Mouse (Mus musculus): ENCODE measurements at regions not wholly inside any gene's neighbourhood (a gene's known extent, or its start where the extent isn't known, plus 50 kb on each side); places are given as distances from the start of the nearest gene placed in this dataset.

DNA sequence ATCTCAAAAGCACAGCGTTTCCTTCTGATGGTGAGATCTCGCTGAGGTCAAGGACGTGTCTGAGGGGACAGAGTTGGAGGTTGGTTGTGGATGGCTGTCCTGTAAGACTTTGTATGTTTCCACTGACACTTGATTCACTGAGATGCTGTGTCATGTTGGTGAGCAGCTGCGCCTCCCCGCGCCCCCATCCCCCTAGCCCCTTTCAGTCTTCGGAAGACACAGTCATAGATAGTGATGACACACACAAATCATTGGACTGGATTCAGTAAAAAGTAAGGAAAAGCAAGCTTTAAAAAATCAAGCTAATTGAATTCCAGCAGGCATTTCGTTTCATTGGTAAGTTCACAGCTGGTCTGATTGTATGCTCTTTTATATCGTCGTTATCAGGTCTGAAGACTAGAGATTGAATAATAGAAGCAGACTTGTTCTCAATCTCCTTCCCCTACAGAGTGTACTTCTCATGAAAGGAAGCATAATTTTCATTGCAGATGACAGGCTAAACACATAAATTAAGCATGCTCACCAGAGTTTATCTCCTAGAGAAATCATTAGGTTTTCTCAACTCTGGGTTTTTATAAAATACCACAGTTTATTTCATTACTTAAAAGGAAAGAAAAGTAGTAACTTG lies 472.9 kb downstream of the Fgf9 start:
- no peak overlapping the region for H3K4me3 ChIP-seq (ENCODE audit: extremely low read depth, insufficient read depth, insufficient read length)
- no peaks in the 10 kb centered on the region for H3K4me1 ChIP-seq (ENCODE audit: control insufficient read depth, insufficient read depth, insufficient read length)
- no peak for DNase-seq (ENCODE audit: low read depth in 1 of 2, low spot score in 2 of 2)
- TF ChIP-seq CTCF (IDR thresholded peaks at IDR 0.05; ENCODE audit: extremely low read depth, insufficient read depth, insufficient read length, insufficient replicate concordance) (no peak), POLR2A (IDR thresholded peaks at IDR 0.05; ENCODE audit: low read depth, low read length) (no peak)
- H3K36me3 ChIP-seq (ENCODE audit: control insufficient read depth, insufficient read depth, low read length), result no peaks in the 10 kb centered on the region
- H3K27me3 ChIP-seq (ENCODE audit: control insufficient read depth, insufficient read depth, low read length), result no peaks in the 10 kb centered on the region
- WGBS, result 88% methylated on average over 10 of the region's 10 CpGs
- H3K27ac ChIP-seq (ENCODE audit: insufficient read depth, low read length), result no peak overlapping the region

DNA sequence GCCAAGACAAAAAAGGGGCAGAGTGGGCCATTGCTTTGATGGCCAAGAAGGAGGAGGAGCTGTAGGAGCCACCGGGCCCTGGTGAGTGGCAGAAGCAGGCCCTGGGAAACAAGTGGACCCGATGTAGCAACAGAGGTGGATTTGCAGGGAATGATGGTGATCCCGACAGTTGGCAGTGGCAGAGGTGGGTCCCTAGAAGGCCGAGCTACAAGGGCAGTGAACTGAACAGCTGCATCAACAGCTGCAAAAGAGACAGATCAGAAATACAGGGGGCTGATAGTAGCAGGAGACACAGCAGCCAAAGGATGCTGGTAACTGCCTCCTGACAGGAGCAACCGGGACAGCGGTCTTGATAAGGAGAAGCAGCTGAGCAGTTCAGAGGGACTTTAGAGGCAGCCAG lies 467.8 kb downstream of the Fgf9 start:
- H3K4me3 ChIP-seq (ENCODE audit: extremely low read depth, insufficient read depth, insufficient read length), result no peak overlapping the region
- H3K27ac ChIP-seq (ENCODE audit: insufficient read depth, low read length), result no peak overlapping the region
- H3K27me3 ChIP-seq (ENCODE audit: control insufficient read depth, insufficient read depth, low read length), result no peaks in the 10 kb centered on the region
- no peaks in the 10 kb centered on the region for H3K4me1 ChIP-seq (ENCODE audit: control insufficient read depth, insufficient read depth, insufficient read length)
- H3K36me3 ChIP-seq (ENCODE audit: control insufficient read depth, insufficient read depth, low read length), result no peaks in the 10 kb centered on the region
- DNase-seq (ENCODE audit: low read depth in 1 of 2, low spot score in 2 of 2), result no peak
- TF ChIP-seq CTCF (IDR thresholded peaks at IDR 0.05; ENCODE audit: extremely low read depth, insufficient read depth, insufficient read length, insufficient replicate concordance), result no peak
- TF ChIP-seq POLR2A (IDR thresholded peaks at IDR 0.05; ENCODE audit: low read depth, low read length), result no peak
- 84% methylated on average over 6 of the region's 6 CpGs for WGBS

DNA sequence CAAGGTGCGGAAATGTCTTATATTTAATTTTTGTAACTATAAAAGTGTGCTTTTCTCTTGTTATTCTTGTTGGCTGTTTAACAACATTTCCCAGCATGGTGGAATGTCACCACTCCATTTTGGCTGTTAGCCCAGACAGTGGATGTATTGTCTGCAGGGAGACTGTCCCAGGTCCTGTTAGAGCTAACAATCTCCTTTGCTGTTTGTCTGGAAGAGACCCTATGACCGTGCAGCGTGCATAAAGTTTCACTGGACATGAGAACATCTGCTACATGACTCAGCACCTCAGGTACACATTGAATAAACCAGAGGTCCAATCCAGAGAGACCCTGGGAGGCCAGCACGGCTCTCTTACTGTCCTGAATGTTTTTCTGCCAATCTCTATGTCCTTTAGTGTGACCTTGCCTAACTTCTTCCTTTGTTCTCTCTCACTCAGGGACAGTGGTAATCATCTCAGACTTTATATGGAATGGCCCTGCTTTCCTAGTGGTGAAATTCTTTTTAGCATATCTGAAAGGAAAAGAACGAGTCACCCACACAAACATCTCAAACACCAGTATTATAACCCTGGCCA lies 450.7 kb downstream of the Fgf9 start:
- TF ChIP-seq POLR2A (IDR thresholded peaks at IDR 0.05; ENCODE audit: low read depth, low read length) (no peak), CTCF (IDR thresholded peaks at IDR 0.05; ENCODE audit: extremely low read depth, insufficient read depth, insufficient read length, insufficient replicate concordance) (no peak)
- no peaks in the 10 kb centered on the region for H3K27me3 ChIP-seq (ENCODE audit: control insufficient read depth, insufficient read depth, low read length)
- no peaks in the 10 kb centered on the region for H3K36me3 ChIP-seq (ENCODE audit: control insufficient read depth, insufficient read depth, low read length)
- 72% methylated on average over 5 of the region's 5 CpGs for WGBS
- no peaks in the 10 kb centered on the region for H3K4me1 ChIP-seq (ENCODE audit: control insufficient read depth, insufficient read depth, insufficient read length)
- no peak for DNase-seq (ENCODE audit: low read depth in 1 of 2, low spot score in 2 of 2)
- no peak overlapping the region for H3K4me3 ChIP-seq (ENCODE audit: extremely low read depth, insufficient read depth, insufficient read length)
- H3K27ac ChIP-seq (ENCODE audit: insufficient read depth, low read length), result no peak overlapping the region

DNA sequence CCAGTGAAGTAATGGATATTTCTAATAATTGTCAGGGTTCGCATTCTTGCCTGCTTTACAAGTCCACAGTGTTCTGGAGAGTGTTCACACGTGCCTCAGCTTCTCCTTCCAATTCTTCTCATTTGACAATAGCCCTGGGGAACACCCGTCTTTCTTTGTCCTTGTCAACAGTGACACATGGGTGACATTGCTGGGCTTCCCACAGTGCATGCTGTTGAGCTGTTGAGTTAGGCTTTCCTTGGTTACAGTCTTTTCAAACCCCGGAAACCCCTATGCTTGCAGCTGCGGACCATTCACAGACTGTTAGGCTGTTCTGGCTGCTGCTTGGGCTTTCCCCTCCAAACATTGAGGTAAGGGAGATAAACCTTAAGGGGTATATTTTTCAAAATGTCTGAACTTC lies 450.0 kb downstream of the Fgf9 start:
- WGBS, result 79% methylated on average over 5 of the region's 5 CpGs
- no peaks in the 10 kb centered on the region for H3K36me3 ChIP-seq (ENCODE audit: control insufficient read depth, insufficient read depth, low read length)
- no peak overlapping the region for H3K4me3 ChIP-seq (ENCODE audit: extremely low read depth, insufficient read depth, insufficient read length)
- no peak overlapping the region for H3K27ac ChIP-seq (ENCODE audit: insufficient read depth, low read length)
- TF ChIP-seq CTCF (IDR thresholded peaks at IDR 0.05; ENCODE audit: extremely low read depth, insufficient read depth, insufficient read length, insufficient replicate concordance), result no peak
- TF ChIP-seq POLR2A (IDR thresholded peaks at IDR 0.05; ENCODE audit: low read depth, low read length), result no peak
- H3K27me3 ChIP-seq (ENCODE audit: control insufficient read depth, insufficient read depth, low read length), result no peaks in the 10 kb centered on the region
- no peaks in the 10 kb centered on the region for H3K4me1 ChIP-seq (ENCODE audit: control insufficient read depth, insufficient read depth, insufficient read length)
- no peak for DNase-seq (ENCODE audit: low read depth in 1 of 2, low spot score in 2 of 2)

DNA sequence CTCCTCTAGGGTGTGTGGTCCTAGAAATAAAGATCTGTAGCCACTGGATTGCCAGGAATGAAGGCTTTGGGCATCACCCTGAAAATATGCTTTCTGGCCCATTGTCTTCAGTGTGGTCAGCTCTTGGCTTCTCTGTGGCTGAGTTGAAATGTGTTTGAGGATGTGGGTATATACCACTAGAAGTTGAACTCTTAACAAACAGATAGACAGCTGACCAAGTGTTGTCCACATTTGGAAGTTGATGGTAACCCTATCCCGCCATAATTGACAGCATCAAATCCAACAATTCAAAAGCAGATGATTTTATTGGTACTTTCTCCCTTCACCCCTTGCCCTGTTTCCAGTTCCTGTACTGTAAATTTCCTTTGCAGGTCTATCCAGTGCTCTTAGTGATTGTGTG lies 448.7 kb downstream of the Fgf9 start:
- Histone ChIP-seq H3K27ac (ENCODE audit: insufficient read depth, low read length) (no peak overlapping the region), H3K27me3 (ENCODE audit: control insufficient read depth, insufficient read depth, low read length) (no peaks in the 10 kb centered on the region), H3K4me3 (ENCODE audit: extremely low read depth, insufficient read depth, insufficient read length) (no peak overlapping the region), H3K4me1 (ENCODE audit: control insufficient read depth, insufficient read depth, insufficient read length) (no peaks in the 10 kb centered on the region), H3K36me3 (ENCODE audit: control insufficient read depth, insufficient read depth, low read length) (no peaks in the 10 kb centered on the region)
- WGBS, result 78% methylated on average over 1 of the region's 1 CpGs
- TF ChIP-seq CTCF (IDR thresholded peaks at IDR 0.05; ENCODE audit: extremely low read depth, insufficient read depth, insufficient read length, insufficient replicate concordance) (no peak), POLR2A (IDR thresholded peaks at IDR 0.05; ENCODE audit: low read depth, low read length) (no peak)
- no peak for DNase-seq (ENCODE audit: low read depth in 1 of 2, low spot score in 2 of 2)

DNA sequence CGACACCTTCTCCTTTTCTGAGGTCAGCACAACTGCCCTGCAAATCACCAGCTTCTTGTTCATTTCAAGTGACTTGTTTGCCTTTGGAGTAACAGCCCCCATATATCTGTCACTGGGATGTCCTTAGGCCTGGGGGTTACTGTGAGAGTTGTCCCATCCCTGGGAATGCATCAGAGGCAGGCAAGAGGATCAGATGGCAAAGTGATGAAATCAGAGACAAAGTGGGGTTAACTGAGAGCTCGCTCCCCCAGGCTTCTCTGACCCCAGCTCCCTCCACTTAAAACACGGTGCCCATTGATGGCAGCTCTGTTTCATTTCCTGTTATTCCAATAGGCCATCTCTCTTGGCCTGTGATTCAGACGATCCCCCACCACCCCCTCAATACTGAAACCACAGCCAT lies 446.2 kb downstream of the Fgf9 start:
- H3K4me3 ChIP-seq (ENCODE audit: extremely low read depth, insufficient read depth, insufficient read length), result no peak overlapping the region
- DNase-seq (ENCODE audit: low read depth in 1 of 2, low spot score in 2 of 2), result no peak
- H3K27me3 ChIP-seq (ENCODE audit: control insufficient read depth, insufficient read depth, low read length), result no peaks in the 10 kb centered on the region
- 43% methylated on average over 4 of the region's 4 CpGs for WGBS
- no peaks in the 10 kb centered on the region for H3K4me1 ChIP-seq (ENCODE audit: control insufficient read depth, insufficient read depth, insufficient read length)
- no peak overlapping the region for H3K27ac ChIP-seq (ENCODE audit: insufficient read depth, low read length)
- TF ChIP-seq POLR2A (IDR thresholded peaks at IDR 0.05; ENCODE audit: low read depth, low read length) (no peak), CTCF (IDR thresholded peaks at IDR 0.05; ENCODE audit: extremely low read depth, insufficient read depth, insufficient read length, insufficient replicate concordance) (no peak)
- H3K36me3 ChIP-seq (ENCODE audit: control insufficient read depth, insufficient read depth, low read length), result no peaks in the 10 kb centered on the region

DNA sequence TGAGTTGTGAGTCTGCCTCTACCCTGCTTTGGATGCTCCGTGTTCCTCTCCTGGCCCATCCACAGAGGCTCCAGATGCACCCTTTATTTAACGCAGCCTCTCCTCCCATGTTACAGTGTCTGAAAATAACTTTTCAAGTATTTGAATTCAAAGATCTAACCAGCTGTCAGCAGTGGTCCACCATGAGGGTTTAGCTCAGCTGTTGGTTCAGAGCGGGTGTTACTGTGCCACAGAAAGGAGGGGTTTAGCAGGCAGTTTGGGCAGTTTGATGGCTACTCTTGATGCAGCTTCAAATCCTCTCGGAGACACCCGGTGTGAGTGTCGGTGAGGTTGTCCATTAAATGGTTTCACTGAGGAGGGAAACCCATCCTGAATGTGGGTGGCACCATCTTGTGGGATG lies 441.8 kb downstream of the Fgf9 start:
- TF ChIP-seq POLR2A (IDR thresholded peaks at IDR 0.05; ENCODE audit: low read depth, low read length) (no peak), CTCF (IDR thresholded peaks at IDR 0.05; ENCODE audit: extremely low read depth, insufficient read depth, insufficient read length, insufficient replicate concordance) (no peak)
- 94% methylated on average over 6 of the region's 6 CpGs for WGBS
- Histone ChIP-seq H3K27me3 (ENCODE audit: control insufficient read depth, insufficient read depth, low read length) (no peaks in the 10 kb centered on the region), H3K4me3 (ENCODE audit: extremely low read depth, insufficient read depth, insufficient read length) (no peak overlapping the region), H3K27ac (ENCODE audit: insufficient read depth, low read length) (no peak overlapping the region), H3K4me1 (ENCODE audit: control insufficient read depth, insufficient read depth, insufficient read length) (no peaks in the 10 kb centered on the region), H3K36me3 (ENCODE audit: control insufficient read depth, insufficient read depth, low read length) (no peaks in the 10 kb centered on the region)
- DNase-seq (ENCODE audit: low read depth in 1 of 2, low spot score in 2 of 2), result no peak

Measured in spleen, adult 2 months (tissue).